Mouse (Mus musculus) liver, adult (tissue): ENCODE data around the gene Tapt1.

Source experiments
- GATA4 ChIP-seq: IDR thresholded peaks from 2 replicates; pipeline ENCODE4 v1.6.1; 2014; ENCODE audit warnings: mild to moderate bottlenecking, low read length; ENCODE audit not compliant: insufficient replicate concordance

Gene Tapt1

DNA sequence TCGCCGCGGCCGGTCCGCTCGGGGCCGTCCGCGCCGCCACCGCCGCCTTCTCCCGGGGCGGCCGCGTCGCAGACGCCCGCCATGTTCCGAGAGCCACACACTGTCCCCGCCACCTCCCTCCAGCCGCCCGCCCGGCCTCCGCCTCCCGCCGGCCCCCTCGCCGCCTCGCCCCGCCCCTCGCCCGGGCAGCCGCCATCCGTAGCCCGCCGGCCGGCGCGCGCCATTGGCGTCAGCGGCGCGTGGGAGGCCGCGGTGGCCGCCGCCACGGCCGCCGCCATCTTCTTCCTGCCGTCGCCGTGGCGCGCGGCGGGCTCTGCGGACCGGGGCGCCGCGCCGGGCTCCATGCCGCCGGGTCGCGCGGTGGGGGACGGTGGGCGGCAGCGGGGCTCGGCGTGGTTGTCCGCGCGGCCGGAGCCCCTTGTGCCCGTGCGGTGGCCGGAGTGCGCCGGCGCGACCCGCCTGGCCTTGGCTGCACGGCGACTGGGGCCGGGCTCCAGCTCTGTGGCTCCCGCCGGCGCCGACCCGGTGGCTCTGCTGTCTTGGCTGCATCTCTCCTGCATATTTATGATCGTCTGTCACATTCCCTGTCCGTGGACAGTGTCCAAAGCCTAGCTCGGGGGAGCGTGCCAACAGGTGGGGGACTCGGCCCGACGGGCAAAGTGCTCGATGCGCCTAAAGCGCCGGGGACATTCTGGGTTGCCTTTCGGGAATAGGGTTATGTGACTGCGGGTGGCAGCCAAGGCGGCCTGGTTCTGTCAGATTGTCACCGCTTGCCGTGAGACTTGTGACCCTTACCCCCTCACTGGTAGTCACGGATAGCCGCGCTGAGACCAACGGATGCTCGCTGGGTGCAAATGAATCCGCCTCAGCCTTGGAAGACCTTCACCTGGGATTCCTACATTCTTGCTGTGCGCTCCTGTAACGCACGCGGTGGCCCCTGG lies at the start of gene Tapt1:
TSS of gene Tapt1 (minus strand) at position 106 of the 941 bp plus-strand sequence.
- TF ChIP-seq GATA4, result no peak

DNA sequence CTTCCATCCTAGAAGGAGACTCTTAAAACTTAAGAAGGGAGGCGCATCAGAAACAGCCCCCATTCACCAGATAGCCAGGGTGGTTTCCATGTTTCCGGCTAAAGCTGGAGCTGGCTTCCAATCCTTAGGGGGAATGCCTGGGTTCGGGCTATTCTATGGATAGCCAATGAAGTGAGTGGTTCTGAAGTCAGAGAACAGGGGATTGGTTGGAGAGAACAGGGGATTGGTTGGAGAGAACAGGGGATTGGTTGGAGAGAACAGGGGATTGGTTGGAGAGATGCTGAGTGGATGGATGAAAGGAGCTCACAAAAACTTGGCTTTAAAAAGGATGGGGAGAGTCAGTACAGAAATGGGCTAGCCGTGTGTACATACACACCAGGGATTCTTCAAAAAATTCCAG lies 45.1 kb upstream of the Tapt1 start:
- no peak for TF ChIP-seq GATA4

DNA sequence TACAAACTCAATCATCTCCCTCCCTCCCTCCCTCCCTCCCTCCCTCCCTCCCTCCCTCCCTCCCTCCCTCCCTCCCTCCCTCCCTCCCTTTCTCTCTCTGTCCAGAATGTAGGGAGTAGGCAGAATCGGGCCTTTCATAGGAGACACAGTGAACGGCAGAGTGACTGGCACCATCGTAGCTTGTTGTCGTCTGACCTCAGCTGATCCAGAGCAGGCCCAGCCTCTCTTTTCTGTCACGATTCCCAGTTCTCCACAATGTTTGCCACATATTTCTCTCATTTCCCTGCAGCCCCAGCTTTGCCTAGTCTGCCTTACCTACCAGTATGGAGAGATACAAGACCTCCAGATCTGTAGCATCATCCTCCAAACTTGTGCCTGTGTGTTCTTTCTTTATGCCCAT lies 35.3 kb upstream of the Tapt1 start:
- no peak for TF ChIP-seq GATA4

GRCm38 (mm10) chr5:44261172-44261571 lies 34.7 kb upstream of the Tapt1 start:
- peak; percentile 68; the same call in 1 of the 2 replicates for TF ChIP-seq GATA4

- TF ChIP-seq GATA4, result no peak
These were observed 33.3 kb upstream of the Tapt1 start for GRCm38 (mm10) chr5:44259678-44260077.

- no peak for TF ChIP-seq GATA4
These were observed 31.7 kb upstream of the Tapt1 start for GRCm38 (mm10) chr5:44258163-44258562.

- no peak for TF ChIP-seq GATA4
These were observed 31.0 kb upstream of the Tapt1 start for GRCm38 (mm10) chr5:44257401-44257800.

- no peak for TF ChIP-seq GATA4
These were observed 30.1 kb upstream of the Tapt1 start for GRCm38 (mm10) chr5:44256512-44256911.

GRCm38 (mm10) chr5:44255756-44256398 lies 29.5 kb upstream of the Tapt1 start:
- TF ChIP-seq GATA4, result no peak

- TF ChIP-seq GATA4, result no peak
These were observed 27.0 kb upstream of the Tapt1 start for GRCm38 (mm10) chr5:44253449-44253848.

- TF ChIP-seq GATA4, result peak; percentile 91
These were observed 26.0 kb upstream of the Tapt1 start for GRCm38 (mm10) chr5:44252395-44252794.

DNA sequence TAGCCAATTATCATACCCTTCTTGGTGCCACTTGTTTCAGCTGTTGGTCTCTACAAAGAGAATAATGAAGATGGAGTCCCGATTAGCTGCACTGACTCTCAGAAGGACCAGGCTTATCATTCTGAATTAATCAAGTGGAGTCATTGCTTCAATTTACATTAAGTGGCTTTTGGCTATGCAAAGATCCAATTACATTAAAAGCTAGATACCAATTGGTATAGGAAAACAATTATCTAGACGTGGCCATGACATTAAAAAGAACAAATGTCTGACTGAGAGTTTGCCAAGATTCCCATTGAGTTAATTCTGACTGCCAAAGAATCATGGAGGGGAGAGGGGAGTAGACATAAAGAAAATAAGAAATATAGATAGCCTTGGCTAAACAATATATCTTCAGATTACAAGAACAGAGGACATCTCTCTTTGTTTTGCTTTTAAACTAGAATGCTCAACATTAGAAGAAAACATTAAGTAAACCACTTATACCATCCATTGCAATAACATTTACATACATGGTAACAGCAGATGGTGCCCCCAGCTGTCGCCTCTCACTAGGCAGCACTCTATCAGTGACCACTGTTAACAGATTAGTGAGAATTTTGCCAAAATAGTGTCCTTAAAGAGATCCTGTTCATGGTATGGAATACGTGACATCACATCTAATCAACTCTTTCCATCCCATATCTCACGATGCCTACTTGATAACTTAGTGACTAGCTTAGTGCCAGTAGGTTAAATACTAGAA lies 24.0 kb upstream of the Tapt1 start:
- TF ChIP-seq GATA4, result no peak

- TF ChIP-seq GATA4, result peak; percentile 73; the same call in 1 of the 2 replicates
These were observed 22.9 kb upstream of the Tapt1 start for GRCm38 (mm10) chr5:44249363-44249762.

GRCm38 (mm10) chr5:44246493-44247217 lies 20.2 kb upstream of the Tapt1 start:
- TF ChIP-seq GATA4, result no peak

DNA sequence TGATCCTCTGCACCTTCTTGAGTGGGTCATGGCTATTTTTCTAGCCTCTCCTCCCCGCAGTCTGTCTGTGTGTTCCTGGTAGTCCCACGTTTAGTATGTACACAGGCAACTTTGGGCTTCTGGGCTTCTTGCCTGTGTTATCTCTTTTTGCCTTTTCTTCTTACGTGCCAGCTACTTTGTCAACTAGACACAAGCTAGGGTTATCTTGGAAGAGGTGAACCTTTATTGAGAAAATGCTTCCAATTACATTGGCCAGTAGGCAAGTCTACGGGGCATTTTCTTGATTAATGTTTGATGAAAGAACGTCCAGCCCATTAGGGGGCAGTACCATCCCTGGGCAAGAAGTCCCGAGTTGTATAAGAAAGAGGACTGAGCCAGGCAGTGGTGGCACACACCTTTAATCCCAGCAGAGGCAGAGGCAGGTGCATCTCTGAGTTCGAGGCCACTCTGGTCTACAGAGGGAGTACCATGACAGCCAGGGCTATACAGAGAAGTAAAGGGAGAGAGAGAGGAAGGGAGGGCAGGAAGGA lies 18.5 kb upstream of the Tapt1 start:
- peak; percentile 79; the same call in 1 of the 2 replicates for TF ChIP-seq GATA4

DNA sequence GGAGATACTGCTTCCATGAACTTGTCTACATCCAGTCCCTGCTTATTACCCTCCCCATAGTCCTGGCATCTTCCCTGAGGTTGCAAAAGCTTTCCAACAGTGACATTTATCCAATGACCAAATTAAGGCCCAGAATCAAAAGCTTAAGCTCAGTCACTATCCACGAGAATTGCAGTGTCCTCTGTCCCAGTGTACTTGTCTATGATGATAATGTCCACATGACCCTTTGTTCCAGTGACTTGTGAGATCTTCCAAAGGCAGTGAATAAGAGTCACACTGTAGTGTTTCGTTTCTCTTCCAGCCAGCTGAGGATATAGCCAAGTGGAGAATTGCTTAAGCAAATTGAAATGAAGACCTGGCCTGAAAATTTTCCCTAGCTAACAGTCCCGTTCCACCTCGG lies 16.4 kb upstream of the Tapt1 start:
- no peak for TF ChIP-seq GATA4
